Mouse (Mus musculus) olfactory bulb, adult 2 months (tissue): ENCODE measurements around the gene Nlrc4. TPM values are rescaled to one million over a fixed set of nuclear protein-coding genes. Genes with fewer than 3 reads are reported as not detected.

Experiments
- H3K27ac ChIP-seq: fragments of 200-500 bp; 2 replicates; pipeline ENCODE4 v1.5.1; 2012; ENCODE audit warnings: low read depth, low read length; ENCODE audit not compliant: insufficient read depth
- H3K4me1 ChIP-seq: fragments of 200-500 bp; 2 replicates; pipeline ENCODE4 v1.6.1; 2012; ENCODE audit warnings: low read length; ENCODE audit not compliant: control insufficient read depth, insufficient read depth
- H3K4me3 ChIP-seq: fragments of 200-500 bp; 2 replicates; pipeline ENCODE4 v1.5.1; 2012; ENCODE audit warnings: mild to moderate bottlenecking, low read depth, low read length, moderate library complexity; ENCODE audit not compliant: insufficient read depth
- CTCF ChIP-seq: fragments of 200-500 bp; IDR thresholded peaks from 2 replicates; pipeline ENCODE4 v1.5.1; 2012; ENCODE audit warnings: low read depth, mild to moderate bottlenecking, low read length, moderate library complexity; ENCODE audit not compliant: insufficient read depth
- POLR2A ChIP-seq: fragments of 200-500 bp; IDR thresholded peaks from 2 replicates; pipeline ENCODE4 v1.6.1; 2012; ENCODE audit warnings: mild to moderate bottlenecking, low read depth, low read length, moderate library complexity; ENCODE audit not compliant: insufficient read depth
- WGBS: fragments of 180-500 bp; shearing (Covaris S2); methylation state at CpG from one replicate; pipeline ENCODE4 v1.1.7; 2018; 5-methylcytosine and 5-hydroxymethylcytosine counted together
- polyA plus RNA-seq: library from polyadenylated mRNA; stranded (reverse); fragments of >200 nt; gene quantifications from 2 replicates; pipeline ENCODE4 v1.2.4, GENCODE M21; 2012; ENCODE audit warnings: low replicate concordance; ENCODE audit not compliant: missing spikeins, insufficient read depth, insufficient read length

Nlrc4 gene
- polyA plus RNA-seq, 1 experiment = not detected

GRCm38 (mm10) chr17:74432631-74433030 lies 26.3 kb downstream of the Nlrc4 start:
- Histone ChIP-seq H3K27ac (no peak overlapping the region), H3K4me1 (0 out of 2 replicates have a peak, but pooled peaks cover 2% of the 10 kb centered on the region), H3K4me3 (no peak overlapping the region)
- 85% methylated on average over 5 of the region's 5 CpGs for WGBS
- no peak for TF ChIP-seq POLR2A

GRCm38 (mm10) chr17:74431481-74431880 lies 27.5 kb downstream of the Nlrc4 start:
- Histone ChIP-seq H3K4me1 (0 out of 2 replicates have a peak, but pooled peaks cover 2% of the 10 kb centered on the region), H3K4me3 (no peak overlapping the region), H3K27ac (no peak overlapping the region)
- 59% methylated on average over 13 of the region's 13 CpGs for WGBS
- TF ChIP-seq CTCF (no peak), POLR2A (no peak)

GRCm38 (mm10) chr17:74430074-74430473 lies 28.9 kb downstream of the Nlrc4 start:
- Histone ChIP-seq H3K4me3 (no peak overlapping the region), H3K4me1 (0 out of 2 replicates have a peak, but pooled peaks cover 2% of the 10 kb centered on the region), H3K27ac (no peak overlapping the region)
- WGBS = 88% methylated on average over 8 of the region's 8 CpGs
- TF ChIP-seq POLR2A = no peak
- TF ChIP-seq CTCF = no peak

- Histone ChIP-seq H3K4me1 (no peaks in the 10 kb centered on the region), H3K4me3 (no peak overlapping the region), H3K27ac (no peak overlapping the region)
- 65% methylated on average over 12 of the region's 12 CpGs for WGBS
- TF ChIP-seq POLR2A (no peak), CTCF (no peak)
Observed at GRCm38 (mm10) chr17:74424401-74425005, 34.4 kb downstream of the Nlrc4 start.

- H3K27ac ChIP-seq = no peak overlapping the region
- H3K4me3 ChIP-seq = no peak overlapping the region
- no peaks in the 10 kb centered on the region for H3K4me1 ChIP-seq
- no peak for TF ChIP-seq POLR2A
- TF ChIP-seq CTCF = no peak
- 54% methylated on average over 2 of the region's 2 CpGs for WGBS
Observed at GRCm38 (mm10) chr17:74420656-74421055, 38.3 kb downstream of the Nlrc4 start.

GRCm38 (mm10) chr17:74418171-74418570 lies 40.8 kb downstream of the Nlrc4 start:
- 68% methylated on average over 4 of the region's 4 CpGs for WGBS
- H3K27ac ChIP-seq = no peak overlapping the region
- H3K4me1 ChIP-seq = no peaks in the 10 kb centered on the region
- no peak for TF ChIP-seq POLR2A
- TF ChIP-seq CTCF = no peak
- no peak overlapping the region for H3K4me3 ChIP-seq

- WGBS = 93% methylated on average over 8 of the region's 8 CpGs
- H3K4me3 ChIP-seq = no peak overlapping the region
- TF ChIP-seq POLR2A (no peak), CTCF (no peak)
- H3K4me1 ChIP-seq = no peaks in the 10 kb centered on the region
- no peak overlapping the region for H3K27ac ChIP-seq
Observed at GRCm38 (mm10) chr17:74416841-74417360, 42.0 kb downstream of the Nlrc4 start.

- H3K4me1 ChIP-seq = no peaks in the 10 kb centered on the region
- 89% methylated on average over 1 of the region's 1 CpGs for WGBS
- H3K27ac ChIP-seq = no peak overlapping the region
- no peak overlapping the region for H3K4me3 ChIP-seq
- no peak for TF ChIP-seq CTCF
- no peak for TF ChIP-seq POLR2A
Observed at GRCm38 (mm10) chr17:74414671-74415070, 44.3 kb downstream of the Nlrc4 start.

- no peak for TF ChIP-seq CTCF
- no peak for TF ChIP-seq POLR2A
- Histone ChIP-seq H3K4me3 (no peak overlapping the region), H3K4me1 (no peaks in the 10 kb centered on the region), H3K27ac (no peak overlapping the region)
- 90% methylated on average over 8 of the region's 8 CpGs for WGBS
Observed at GRCm38 (mm10) chr17:74413324-74413723, 45.6 kb downstream of the Nlrc4 start.
